Mouse (Mus musculus) liver (tissue): ENCODE results near the gene Eml1.

Experiments
- DNase-seq: peaks from one replicate; pipeline ENCODE4 v3.0.0-alpha.2; 2020; ENCODE audit warnings: mixed read lengths

Eml1 gene

GRCm38 (mm10) chr12:108430964-108431363 lies 60.2 kb downstream of the Eml1 start:
- no peak for DNase-seq

GRCm38 (mm10) chr12:108431714-108432113 lies 61.0 kb downstream of the Eml1 start:
- no peak for DNase-seq

GRCm38 (mm10) chr12:108432578-108432977 lies 61.8 kb downstream of the Eml1 start:
- no peak for DNase-seq

DNA sequence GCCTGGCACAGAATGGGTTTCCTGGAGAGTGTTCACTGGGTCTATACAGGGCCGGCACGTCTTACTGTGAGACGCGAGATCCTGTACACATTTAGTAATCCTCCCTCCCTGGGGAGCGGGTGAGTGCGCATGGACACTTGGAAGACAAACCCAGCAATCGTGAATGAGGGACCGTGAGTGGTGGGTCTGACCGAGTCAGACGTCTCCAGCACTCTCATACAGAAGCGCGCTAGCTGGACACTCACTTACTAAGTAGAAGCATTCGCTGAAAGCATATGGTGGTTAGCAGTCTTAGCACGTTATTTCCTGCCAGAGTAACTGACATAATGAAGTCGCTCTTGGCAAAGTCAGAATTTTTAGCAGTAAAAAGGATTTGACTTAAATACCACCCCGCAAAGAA lies 62.3 kb downstream of the Eml1 start:
- no peak for DNase-seq

DNA sequence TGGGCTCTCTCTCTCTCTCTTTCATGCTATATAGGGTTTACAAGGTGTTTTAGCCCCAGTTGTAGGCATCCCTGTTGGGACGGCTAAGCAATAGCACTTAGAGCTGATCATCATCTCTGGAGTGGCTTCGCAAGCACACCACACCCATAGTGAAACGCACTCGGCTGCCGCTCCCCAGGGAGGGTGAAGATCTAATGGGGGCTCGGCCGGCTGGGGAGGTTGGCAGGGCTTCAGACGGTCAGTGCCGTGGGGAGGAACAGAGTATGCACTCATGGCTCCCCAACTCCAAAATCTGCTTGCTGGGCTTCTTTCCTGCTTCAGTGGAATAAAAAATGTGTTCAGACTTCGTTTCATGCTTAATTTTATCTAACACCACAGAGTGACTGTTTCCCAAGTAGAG lies 62.7 kb downstream of the Eml1 start:
- DNase-seq, result no peak

- DNase-seq, result no peak
These were observed 64.8 kb downstream of the Eml1 start for GRCm38 (mm10) chr12:108435444-108436015.

GRCm38 (mm10) chr12:108436029-108436923 lies 65.5 kb downstream of the Eml1 start:
- no peak for DNase-seq

DNA sequence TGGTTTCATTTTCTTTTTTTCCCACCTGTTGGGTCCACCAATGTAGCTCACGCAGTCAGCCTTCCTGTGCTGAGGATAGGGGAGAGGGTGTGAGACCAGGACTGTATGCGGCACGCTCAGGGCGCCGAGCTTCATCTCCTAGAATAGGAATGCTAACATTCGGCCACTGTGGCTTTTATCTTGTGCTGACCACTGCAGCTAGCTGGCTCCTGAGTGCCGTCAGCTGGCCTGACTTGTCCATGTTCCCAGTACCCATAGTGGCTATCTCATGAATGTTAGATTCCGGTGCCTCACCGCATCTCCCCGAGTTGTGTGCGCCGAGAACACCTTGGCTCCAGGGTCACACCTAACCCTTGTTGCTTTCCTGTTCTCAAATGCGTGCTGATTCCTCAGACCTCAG lies 66.7 kb downstream of the Eml1 start:
- no peak for DNase-seq

DNA sequence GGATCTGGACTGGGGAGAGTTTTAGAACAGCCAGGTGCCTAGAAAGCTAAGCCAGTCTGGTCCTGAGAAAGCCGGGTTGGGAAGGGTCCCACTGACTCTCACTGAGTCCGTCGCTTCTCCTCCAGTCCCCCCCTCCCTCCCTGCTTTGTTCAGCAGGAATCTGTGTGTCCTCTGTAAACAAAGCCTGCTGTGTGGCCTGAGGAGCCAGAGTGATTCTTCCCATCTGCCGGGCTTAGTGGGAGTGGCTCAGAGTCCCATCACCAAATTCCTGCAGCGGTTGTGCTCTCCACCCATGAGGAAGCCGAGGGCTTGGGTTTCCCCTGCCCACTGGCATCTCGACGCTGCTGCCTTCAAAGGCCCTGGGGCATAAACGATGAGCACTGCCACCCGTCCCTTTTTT lies 72.5 kb downstream of the Eml1 start:
- DNase-seq, result no peak

DNA sequence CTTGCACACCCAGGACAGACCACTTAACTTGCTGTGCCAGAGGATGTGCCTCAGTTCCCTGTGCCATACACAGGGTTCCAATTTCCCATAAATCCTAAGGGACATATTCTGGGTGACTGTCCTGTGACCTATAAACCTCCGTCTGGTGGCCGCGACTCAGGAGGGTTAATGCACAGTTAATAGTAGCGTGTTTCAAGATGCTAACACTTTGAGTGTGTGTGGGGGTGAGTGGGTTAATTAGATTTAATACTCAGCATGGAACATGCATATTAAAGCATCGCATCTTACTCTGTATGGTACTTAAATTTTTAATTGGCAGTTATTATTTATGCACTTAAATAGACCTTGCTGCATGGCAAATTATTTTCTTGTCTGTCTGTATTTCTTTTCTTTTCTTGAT lies 73.0 kb downstream of the Eml1 start:
- DNase-seq, result no peak

- no peak for DNase-seq
These were observed 73.7 kb downstream of the Eml1 start for GRCm38 (mm10) chr12:108444166-108445115.

- no peak for DNase-seq
These were observed 76.0 kb downstream of the Eml1 start for GRCm38 (mm10) chr12:108446721-108447120.

- DNase-seq, result no peak
These were observed 77.6 kb downstream of the Eml1 start for GRCm38 (mm10) chr12:108448396-108448795.

DNA sequence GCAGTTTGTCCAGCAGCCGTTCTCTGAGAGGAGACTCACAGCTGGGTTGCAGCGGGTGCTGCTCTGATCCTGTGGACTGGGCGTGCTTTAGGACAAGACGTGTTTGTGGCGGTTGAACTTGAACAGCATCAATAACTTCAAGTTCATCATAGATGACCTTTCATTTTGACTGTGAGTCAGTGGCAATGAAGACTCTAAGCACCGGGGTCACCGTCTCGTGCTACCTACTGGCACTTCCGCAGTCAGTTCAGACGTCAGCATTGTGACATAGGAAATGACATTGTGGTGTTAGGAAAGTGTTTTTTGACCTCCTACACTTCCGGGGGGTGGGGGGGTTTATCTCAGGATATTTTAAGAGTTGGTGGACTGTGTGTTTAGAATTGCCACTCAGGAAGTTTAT lies 79.2 kb downstream of the Eml1 start:
- no peak for DNase-seq

DNA sequence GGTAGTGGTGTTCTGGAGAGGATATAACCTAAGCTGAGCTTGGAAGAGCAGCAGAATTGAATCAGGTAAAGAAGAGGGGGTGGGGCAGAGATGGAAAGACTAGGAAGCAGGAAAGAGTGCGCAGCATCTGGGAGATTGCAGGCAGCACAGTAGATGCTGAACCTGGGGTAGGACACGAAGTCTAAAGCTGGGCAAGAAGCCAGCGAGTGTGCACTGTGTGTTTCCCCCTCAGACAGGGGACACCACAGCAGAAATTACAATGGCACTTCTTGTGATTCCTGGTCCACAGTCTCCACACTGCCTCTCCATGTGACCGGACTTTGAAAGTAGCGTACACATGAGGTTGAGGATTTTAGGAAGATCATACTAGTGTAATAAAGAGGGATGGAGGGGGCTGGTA lies 79.8 kb downstream of the Eml1 start:
- no peak for DNase-seq

DNA sequence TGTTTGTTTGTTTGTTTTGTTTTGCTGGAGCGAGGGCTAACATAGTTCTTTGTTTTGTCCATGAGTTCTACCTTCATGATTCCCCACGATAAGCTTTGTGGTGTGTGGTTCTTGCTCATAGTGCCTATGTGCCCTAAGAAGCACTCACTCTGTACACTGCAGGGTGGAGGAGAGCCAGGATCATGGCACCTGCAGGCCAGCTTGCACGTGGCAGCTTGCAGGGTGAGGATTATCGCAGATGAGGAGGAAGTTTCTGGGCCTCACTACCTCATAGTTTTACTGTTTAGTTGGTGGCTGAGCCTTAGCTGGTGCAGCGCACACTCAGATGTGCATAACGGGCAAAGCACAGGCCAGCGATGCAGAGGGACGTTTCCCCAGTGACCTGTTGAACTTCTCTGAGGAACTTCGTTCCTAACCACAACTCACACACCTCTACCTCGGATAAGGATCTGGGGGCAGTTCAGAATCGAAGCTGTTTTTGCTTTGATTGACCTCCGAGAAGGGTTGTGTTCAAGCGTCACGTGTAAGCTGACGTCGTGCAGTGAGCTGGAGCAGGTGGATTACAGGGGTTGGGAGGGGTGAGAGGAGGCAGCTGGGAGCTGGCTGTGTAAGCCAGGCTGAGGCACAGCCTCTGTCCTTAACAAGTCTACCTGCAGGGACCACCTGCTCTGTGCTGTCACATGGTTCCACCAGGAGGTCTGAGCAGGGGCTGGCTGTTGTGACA lies 81.6 kb downstream of the Eml1 start:
- DNase-seq, result no peak

- DNase-seq, result no peak
These were observed 82.8 kb downstream of the Eml1 start for GRCm38 (mm10) chr12:108453561-108454044.

DNA sequence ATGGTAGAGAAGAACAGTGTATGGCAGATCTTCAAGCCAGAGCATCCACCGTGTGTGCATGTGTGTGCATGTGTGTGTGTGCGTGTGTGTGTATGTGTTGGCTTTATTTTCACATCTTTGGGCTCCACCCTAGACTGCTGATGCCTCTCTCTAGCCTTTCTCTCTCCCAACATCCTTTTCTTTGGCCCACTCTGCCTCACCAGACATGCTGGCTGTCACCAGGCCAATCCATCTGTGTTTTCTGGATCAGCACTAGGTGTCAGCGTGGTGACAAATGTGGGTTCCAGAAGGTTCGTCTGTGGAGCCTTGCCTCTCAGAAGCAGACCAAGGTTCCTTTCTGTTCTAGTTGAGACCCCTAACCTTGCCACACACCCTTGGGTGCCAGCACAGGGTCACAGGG lies 84.2 kb downstream of the Eml1 start:
- no peak for DNase-seq

DNA sequence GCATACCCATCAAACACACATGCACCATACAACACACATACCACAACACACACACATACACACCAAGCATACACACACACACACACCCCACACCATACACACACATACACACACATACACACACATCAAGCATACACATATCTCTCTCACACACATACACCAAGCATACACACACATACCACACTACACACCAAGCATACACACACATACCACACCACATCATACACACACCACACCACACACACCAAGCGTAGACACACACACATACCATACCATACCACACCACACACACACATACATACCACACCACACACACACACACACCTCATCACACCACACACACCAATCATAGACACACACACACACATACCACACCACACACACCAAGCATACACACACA lies 102.1 kb downstream of the Eml1 start:
- DNase-seq, result no peak

- DNase-seq, result no peak
These were observed 103.7 kb downstream of the Eml1 start for GRCm38 (mm10) chr12:108474440-108474839.

GRCm38 (mm10) chr12:108478714-108479113 lies 108.0 kb downstream of the Eml1 start:
- no peak for DNase-seq

DNA sequence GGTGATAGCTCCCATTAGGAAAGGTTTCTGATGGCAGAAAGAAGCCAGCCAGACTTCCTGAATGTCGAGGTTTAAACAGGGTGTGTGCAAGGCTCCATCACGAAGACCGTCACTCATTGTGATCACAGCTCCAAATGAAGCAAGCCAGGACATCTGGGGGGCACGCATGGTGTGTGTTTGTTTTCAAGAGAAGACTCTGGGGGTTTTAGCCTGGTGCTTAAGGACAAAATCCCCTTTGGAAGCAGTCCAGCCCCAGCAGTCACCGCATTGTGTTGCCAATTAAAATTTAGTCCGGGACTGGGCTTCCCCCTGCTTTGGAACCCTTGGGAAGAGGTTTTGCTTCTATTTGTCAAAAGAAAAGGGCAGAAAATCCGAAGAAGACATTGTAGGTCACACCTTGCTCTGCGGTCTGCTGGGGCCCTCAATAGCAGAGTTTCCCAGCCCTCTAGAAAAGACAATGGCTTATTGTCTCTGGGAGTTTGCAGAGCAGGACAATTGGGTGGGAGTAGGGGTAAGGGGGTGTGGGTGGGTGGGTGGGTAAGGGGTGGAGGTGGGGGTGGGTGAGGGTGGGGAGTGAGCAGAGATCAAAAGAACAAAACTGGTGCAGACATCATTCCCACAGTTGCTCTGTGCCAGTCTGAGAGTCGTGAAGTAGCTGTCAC lies 110.1 kb downstream of the Eml1 start:
- DNase-seq, result no peak
